Mouse (Mus musculus) embryonic fibroblast, embryonic 13.5 days (primary cell): ENCODE data around the gene Cdh1.

ENCODE experiments used
- CTCF ChIP-seq: IDR thresholded peaks from 2 replicates; pipeline ENCODE4 v1.5.1; 2011; ENCODE audit warnings: mild to moderate bottlenecking, control low read depth, low read length, moderate library complexity, borderline replicate concordance; ENCODE audit not compliant: insufficient read depth
- POLR2A ChIP-seq: IDR thresholded peaks from 2 replicates; pipeline ENCODE4 v1.6.1; 2011; ENCODE audit warnings: low read depth, mild to moderate bottlenecking, control low read depth, low read length, moderate library complexity

DNA sequence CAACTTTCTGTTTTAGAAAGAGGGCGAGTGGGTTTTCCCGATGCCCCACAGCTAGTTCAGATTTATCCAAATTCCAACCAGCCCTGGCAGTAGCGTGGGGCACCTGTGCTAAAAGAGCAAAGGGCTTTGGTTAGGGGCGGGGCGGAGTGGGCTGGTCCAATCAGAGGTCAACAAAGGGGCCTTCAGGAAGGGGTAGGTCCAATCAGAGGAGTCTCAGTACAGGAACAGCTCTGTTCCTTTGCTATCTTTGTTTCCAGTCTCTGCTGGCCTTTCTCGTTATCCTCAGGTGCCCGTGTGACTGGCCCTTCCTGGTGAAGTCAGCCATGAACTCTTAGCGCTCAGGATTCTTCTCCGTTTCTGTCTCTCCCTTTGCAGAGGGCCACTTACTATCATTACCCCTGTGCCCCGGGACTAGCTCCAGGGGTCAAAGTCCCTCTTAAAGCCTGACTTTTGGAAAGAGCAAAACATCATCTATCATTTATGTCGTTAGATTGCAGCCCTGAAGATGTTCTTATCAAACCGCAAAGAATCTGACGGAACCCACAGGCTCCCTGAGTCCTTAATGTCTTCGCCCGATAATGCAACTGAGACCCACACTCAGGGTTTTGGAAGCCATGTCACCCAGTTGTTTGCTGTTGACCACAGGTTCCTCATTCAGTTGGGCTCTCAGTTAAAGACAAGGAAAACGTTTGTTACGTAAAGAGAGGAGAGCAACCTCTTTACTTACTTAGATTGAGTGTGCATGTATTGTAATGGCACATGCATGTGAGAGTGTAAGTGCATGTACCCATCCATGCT lies 30.4 kb downstream of the Cdh1 start:
- no peak for TF ChIP-seq CTCF
- no peak for TF ChIP-seq POLR2A
